Mouse (Mus musculus) cortical plate, adult 2 months (tissue): ENCODE measurements around the gene AC140267.1.

Experiments
- CTCF ChIP-seq: fragments of 200-500 bp; IDR thresholded peaks from 2 replicates; pipeline ENCODE4 v1.5.1; 2011; ENCODE audit warnings: mild to moderate bottlenecking, control low read depth, low read length; ENCODE audit not compliant: insufficient read depth; ENCODE audit errors: extremely low read depth
- POLR2A ChIP-seq: fragments of 200-500 bp; IDR thresholded peaks from 2 replicates; pipeline ENCODE4 v1.6.1; 2011; ENCODE audit warnings: mild to moderate bottlenecking, low read length, control low read depth; ENCODE audit not compliant: insufficient read depth; ENCODE audit errors: extremely low read depth

DNA sequence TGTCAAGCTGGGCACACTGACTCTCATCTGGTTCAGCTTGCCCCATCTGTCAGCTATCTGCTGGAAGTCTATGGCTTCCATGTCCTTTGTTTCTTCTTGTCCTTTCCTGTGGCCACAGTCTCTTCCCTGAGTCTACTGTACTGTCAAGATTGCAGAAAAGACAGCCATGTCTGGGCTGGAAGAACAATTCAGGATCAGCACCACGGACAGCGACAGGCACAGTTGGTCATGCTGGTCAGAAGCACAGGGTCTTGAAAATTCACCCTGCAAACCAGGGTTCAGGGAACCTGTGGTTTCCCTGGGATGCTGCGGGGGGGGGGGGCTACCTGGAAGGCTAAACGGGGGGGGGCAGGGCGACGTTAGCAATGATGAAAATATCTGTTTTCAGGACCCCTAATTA, 42.0 kb downstream of the AC140267.1 start:
- TF ChIP-seq POLR2A (no peak), CTCF (no peak)
